ENCODE assay signal across 13 mouse cellular contexts in the genomic region with DNA sequence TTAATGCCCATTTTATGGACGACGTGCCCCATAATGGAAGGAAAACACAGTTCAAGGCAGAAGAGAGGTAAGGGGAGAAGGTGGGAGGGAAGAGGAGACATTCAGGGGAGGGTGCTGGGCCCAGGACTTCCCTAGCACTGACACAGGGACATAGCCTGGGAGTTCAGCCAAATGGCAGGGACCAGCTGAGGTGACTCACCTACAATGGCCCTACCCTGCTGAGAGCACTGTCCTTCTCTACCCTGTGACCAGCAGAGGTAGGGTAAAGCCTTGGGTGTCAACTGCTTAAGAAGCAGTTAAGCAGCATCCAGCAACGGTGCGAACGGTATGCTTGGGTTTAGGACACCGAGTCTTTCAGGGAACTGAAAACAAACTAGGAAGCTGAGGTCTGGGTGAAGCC. TPM values are rescaled to one million over a fixed set of nuclear protein-coding genes. Genes with fewer than 3 reads are reported as not detected.
A peak's percentile ranks its signal among the peaks of the same experiment; 100 is the strongest.
DNase-seq lines count a peak whose midpoint lies in the region; TF ChIP-seq lines count a peak whose summit lies in the region.
"Had no signal": no experiment of that assay in that cellular context is flagged by ENCODE, and none has a peak within 500 bp of the region (broad histone marks: within the 10 kb centered on the region; RNA-seq: fewer than 3 reads in every experiment).

No protein-coding gene starts in this region.

- intact Hi-C loops in heart, postnatal 25 days (cut with DNase I): loop anchor here (5.0 kb wide), 1 partner anchor 58 kb away; the partner anchor contains the start of gene Wnk2
- intact Hi-C loops in heart, postnatal 36 days (cut with DNase I): loop anchor here (5.0 kb wide), 1 partner anchor 43 kb away; no protein-coding TSS in a partner anchor

- H3K4me1 ChIP-seq in lung, adult 2 months (ENCODE audit: control insufficient read depth, insufficient read depth, low read length): no peaks in the 10 kb centered on the region
- H3K4me1 ChIP-seq: forebrain, embryonic 13.5 days; liver, embryonic 13.5 days had no signal

- peak; percentile 76 for DNase-seq in adrenal gland, adult 2 months
- DNase-seq in adrenal gland, postnatal 4 days (ENCODE audit: low spot score in 2 of 2): no peak
- peak; percentile 61 for DNase-seq in heart, adult 8-10 months (ENCODE audit: low spot score)
- no peak for DNase-seq in heart, postnatal 25 days (ENCODE audit: low spot score)
- peak; percentile 63 to 78 for DNase-seq in cerebellum, postnatal 25 days
- DNase-seq in heart, postnatal 36 days: peak; percentile 22 to 50
- DNase-seq in layer of hippocampus, adult 9-11 months: no peak
- DNase-seq in lung, adult 2 months: no peak
- DNase-seq: kidney, adult 9 months; liver, embryonic 13.5 days; lung, postnatal 10 days had no signal

- H3K4me3 ChIP-seq in lung, adult 2 months (replicated peaks; ENCODE audit: extremely low read depth, low read depth, low read length): no peak overlapping the region
- H3K4me3 ChIP-seq: forebrain, embryonic 13.5 days; layer of hippocampus, adult 2 months; liver, embryonic 13.5 days had no signal

- no peak for TF ChIP-seq POLR2A in lung, adult 2 months (IDR thresholded peaks at IDR 0.05; ENCODE audit: borderline replicate concordance, extremely low read depth, low read depth, low read length)

- no peak for TF ChIP-seq CTCF in lung, adult 2 months (IDR thresholded peaks at IDR 0.05; ENCODE audit: insufficient read depth, low read length)

- 80% methylated on average over 6 of the region's 6 CpGs for WGBS in lung, adult 2 months

RNA-seq across cellular contexts. Expression of gene Wnk2, which starts 58.9 kb away (rescaled TPM):
- 1 to 10 TPM; 2.5 to 3.2 TPM for total RNA-seq in adrenal gland, adult 2 months (2021)
- 4.2 and 4.5 TPM in 2 replicates for polyA plus RNA-seq in adrenal gland, adult 2 months (2012; rRNA removed)
- total RNA-seq in adrenal gland, postnatal 4 days (2021): 10 to 100 TPM; 10.1 to 10.5 TPM
- 10 to 100 TPM; 60.5 to 89.6 (median 75.4) TPM for total RNA-seq in heart, adult 8-10 months (2022)
- total RNA-seq in heart, postnatal 25 days (2021): 10 to 100 TPM; 71.4 to 78.2 TPM
- total RNA-seq in heart, postnatal 36 days (2021): 10 to 100 TPM; 75.0 to 77.2 TPM
- 1.5 and 4.2 TPM in 2 replicates for polyA plus RNA-seq in lung, adult 2 months (2012; rRNA removed)

Comparison
In these comparisons a context has a peak if more than half of its experiments do, and no peak if none do; other contexts are left out.
1. DNase-seq: peak in adrenal gland, adult 2 months (single experiment), heart, adult 8-10 months (single experiment), cerebellum, postnatal 25 days (2 of 2) and heart, postnatal 36 days (2 of 2); none in adrenal gland, postnatal 4 days (0 of 2), heart, postnatal 25 days (single experiment), layer of hippocampus, adult 9-11 months (single experiment) and lung, adult 2 months (single experiment).
2. RNA of gene Wnk2, which starts 58.9 kb away (total RNA-seq): 60.5 to 89.6 TPM in heart, adult 8-10 months, 71.4 to 78.2 TPM in heart, postnatal 25 days and 75.0 to 77.2 TPM in heart, postnatal 36 days; 10.1 to 10.5 TPM in adrenal gland, postnatal 4 days and 2.5 to 3.2 TPM in adrenal gland, adult 2 months; every median in the first group is over 4 times any median in the second.